Mouse (Mus musculus) urinary bladder, postnatal 10 days (tissue): ENCODE data around the gene Foxk1.
A peak's percentile ranks its signal among the peaks of the same experiment; 100 is the strongest.

Experiments used
- DNase-seq: peaks from one replicate; pipeline ENCODE4 v3.0.0; 2022; ENCODE audit warnings: low spot score

The Foxk1 gene

GRCm38 (mm10) chr5:142400981-142401640, at the start of gene Foxk1:
Foxk1 (plus strand) TSS chr5:142401497.
- peak; percentile 84 for DNase-seq

DNA sequence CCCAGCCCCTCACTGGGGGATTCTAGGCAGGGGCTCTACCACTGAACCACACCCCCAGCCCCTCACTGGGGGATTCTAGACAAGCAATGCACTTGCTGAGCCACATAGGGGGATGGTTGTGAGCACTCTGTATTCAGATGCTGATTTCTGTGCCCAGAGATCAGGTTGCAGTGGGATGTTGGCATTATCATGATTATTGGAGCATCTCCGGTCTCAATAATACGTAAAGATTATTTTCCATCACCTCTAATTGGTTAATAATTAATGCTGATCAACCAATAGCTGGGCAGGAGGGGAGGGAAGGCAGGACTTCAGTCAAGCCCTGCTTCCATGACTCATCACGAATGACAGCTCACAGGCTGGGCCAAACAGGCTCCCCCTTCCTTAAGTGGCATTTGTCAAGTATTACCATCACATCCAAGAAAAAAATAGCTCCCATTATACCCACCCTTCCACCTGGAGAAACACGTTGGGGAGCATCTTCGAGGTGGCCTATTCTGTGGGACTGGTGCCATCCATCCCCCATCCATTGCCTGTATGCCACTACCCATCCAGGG, 48.9 kb upstream of the Foxk1 start:
- no peak for DNase-seq

- DNase-seq = no peak
Observed at GRCm38 (mm10) chr5:142355144-142355543, 46.2 kb upstream of the Foxk1 start.

GRCm38 (mm10) chr5:142361166-142361565, 40.1 kb upstream of the Foxk1 start:
- DNase-seq = no peak

DNA sequence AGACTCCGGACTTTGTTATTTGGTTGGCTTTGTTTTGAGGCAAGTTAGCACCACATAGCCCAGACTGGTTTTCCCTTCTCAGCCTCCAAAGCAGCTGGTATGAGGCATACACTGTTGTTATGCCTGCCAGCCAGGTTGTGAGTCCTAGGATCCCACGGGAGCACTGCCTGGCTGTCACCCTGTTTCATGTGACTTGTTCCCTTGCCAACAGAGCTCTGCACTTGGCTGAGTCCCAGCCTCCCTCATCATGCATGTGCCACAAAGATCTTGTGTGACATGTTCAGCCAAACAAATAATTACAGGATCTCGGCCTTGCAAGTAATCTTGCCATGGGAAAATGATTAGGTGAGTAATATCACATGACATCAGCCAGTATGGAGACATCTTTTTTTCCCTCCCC, 38.4 kb upstream of the Foxk1 start:
- no peak for DNase-seq

GRCm38 (mm10) chr5:142364095-142364494, 37.2 kb upstream of the Foxk1 start:
- no peak for DNase-seq

- peak; percentile 98 for DNase-seq
Observed at GRCm38 (mm10) chr5:142367085-142368081, 33.9 kb upstream of the Foxk1 start.

- no peak for DNase-seq
Observed at GRCm38 (mm10) chr5:142368122-142368521, 33.2 kb upstream of the Foxk1 start.

DNA sequence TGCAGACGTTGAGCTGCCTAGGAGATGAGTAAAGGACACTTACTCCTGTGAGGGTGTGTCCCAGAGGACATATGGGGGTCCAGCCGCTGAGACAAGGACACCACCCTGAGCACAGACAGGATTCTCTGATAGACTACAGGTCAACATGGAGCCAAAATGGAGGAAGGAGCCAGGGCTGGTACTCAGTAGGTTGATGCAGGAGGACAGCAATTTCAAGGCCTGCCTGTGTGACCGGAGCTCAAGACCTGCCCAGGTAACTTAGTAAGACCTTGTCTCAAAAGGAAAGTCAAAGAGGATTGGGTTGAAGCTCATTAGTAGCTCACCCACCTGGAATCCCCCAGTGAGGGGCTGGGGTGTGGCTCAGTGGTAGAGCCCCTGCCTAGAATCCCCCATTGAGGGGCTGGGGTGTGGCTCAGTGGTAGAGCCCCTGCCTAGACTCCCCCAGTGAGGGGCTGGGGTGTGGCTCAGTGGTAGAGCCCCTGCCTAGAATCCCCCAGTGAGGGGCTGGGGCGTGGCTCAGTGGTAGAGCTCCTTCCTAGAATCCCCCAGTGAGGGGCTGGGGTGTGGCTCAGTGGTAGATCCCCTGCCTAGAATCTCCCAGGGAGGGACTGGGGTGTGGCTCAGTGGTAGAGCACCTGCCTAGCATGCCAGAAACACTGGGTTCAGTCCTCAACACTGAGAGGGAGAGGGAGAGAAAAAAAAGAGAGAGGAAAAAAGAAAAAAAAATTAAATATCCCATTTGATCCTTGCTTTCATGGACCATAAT, 30.7 kb upstream of the Foxk1 start:
- DNase-seq = no peak

DNA sequence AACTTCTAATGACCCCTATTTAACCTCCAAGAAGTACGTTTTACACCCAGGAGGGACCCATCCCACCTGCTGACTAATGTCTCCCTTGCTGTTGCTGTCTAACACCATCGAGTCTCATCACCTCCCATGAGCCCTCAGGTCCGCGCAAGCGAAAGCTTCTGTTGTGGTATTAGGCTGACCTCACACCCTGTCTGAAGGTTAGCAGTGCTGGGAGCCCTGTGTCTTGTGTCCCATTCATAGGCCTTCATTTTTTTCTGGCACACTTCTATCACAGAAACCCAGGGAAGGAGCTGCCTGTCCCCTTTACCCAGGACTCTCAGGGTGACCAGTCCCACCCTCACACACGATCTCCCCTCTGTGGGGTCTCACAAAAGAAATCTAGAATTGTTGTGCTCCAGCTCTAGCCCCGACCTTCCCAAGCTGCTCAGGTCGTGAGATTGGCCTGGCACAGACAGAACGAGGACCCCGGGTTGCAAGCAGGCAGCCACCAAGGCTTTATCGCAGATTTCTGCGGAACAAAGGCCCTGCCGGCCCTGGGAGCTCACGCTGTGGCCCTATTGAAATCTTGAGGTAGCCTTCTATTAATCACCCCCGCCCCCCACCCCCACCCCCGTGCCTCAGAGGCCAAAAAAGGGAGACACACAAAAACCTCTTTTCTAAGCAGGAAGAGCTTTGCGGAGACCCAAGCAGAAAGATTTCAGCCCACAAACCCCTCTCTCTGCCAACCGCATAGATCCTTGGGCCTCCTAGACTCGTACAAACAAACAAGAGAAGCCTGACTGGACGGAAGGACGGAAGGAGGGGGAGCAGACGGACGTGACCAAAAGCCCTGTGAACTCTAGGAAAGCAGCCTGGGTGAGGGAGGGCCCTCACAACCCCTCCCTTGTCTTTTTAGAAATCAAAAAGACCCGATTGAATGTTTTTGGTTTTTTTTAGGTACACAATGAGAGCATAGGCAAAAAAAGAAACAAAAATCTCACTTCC, 29.8 kb upstream of the Foxk1 start:
- no peak for DNase-seq

- no peak for DNase-seq
Observed at GRCm38 (mm10) chr5:142372207-142372606, 29.1 kb upstream of the Foxk1 start.

- DNase-seq = no peak
Observed at GRCm38 (mm10) chr5:142374343-142374742, 27.0 kb upstream of the Foxk1 start.

DNA sequence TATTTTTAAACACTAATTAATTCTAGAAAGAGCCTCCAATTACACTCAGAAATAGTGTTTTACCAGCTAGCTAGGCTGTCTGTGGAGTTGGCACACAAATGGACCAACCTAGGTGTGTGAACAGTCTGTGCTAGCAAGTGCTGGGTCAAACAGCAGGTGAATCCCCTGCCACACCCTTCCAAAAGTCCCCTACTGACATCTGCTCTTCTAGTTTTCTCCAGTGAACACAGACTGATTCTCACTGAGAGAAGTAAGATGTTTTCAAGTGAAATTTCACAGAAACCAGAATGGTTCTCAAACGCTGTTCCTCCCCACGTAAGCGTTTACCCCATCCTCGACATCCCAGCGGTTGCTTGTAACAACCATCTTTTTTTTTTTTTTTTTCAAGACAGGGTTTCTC, 25.7 kb upstream of the Foxk1 start:
- no peak for DNase-seq

- DNase-seq = no peak
Observed at GRCm38 (mm10) chr5:142376071-142376470, 25.2 kb upstream of the Foxk1 start.

GRCm38 (mm10) chr5:142378068-142378467, 23.2 kb upstream of the Foxk1 start:
- no peak for DNase-seq

- no peak for DNase-seq
Observed at GRCm38 (mm10) chr5:142380491-142380890, 20.8 kb upstream of the Foxk1 start.

DNA sequence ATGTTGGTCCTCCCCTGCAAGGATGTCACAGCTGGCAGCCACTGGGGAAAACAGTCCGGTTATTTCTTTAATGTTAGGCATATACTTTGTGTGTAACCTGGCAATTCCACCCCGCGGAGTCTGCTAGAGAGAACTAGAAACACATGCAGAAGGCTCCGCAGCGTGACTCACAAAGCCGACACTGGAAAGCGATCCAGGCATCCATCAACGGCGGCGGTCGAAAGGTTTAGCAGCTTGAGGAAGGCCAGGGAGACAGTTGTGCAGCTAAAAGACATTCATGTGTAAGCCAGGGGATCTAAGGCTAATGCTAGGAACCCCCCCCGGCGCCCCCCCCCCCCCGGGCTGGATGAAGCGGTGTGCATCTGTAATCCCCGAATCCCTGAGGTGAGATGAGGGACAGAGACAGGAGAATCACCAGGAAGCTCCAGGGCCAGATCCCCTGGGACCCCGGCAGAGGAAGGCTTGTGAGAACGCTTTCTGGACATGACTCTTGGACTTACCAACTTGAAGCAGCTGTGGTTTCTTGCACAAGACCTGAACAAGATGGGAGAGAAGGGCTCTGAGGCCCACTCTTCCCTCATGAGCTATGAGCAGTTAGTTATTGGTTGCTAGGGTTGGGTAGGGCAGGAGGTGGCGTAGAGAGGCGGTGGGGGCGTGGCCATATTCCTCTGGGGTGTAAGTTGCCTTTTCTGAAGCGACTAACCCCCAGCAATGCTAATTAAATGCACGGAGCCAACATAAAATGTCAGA, 16.2 kb upstream of the Foxk1 start:
- DNase-seq = no peak

GRCm38 (mm10) chr5:142386329-142386728, 15.0 kb upstream of the Foxk1 start:
- no peak for DNase-seq

- no peak for DNase-seq
Observed at GRCm38 (mm10) chr5:142386784-142387680, 14.3 kb upstream of the Foxk1 start.
